Mouse (Mus musculus) erythroblast, embryonic 14.5 days (primary cell): ENCODE results near the gene Bglap2.
"Not testable (repeated sequence)": the region's sequence is repeated elsewhere in the genome, so short reads cannot be mapped to it uniquely, and the experiment has no call there.

Source experiments
- GATA1 ChIP-seq: IDR thresholded peaks from 2 replicates; pipeline ENCODE4 v1.6.1; 2012; ENCODE audit warnings: low read length, inconsistent platforms, mixed read lengths
- TAL1 ChIP-seq: IDR thresholded peaks from 3 replicates; pipeline ENCODE4 v1.6.1; 2012; ENCODE audit warnings: low read length, inconsistent platforms, mixed read lengths

- not testable (repeated sequence) for TF ChIP-seq GATA1, TAL1
Observed at GRCm38 (mm10) chr3:88376644-88377043, 1.9 kb downstream of the Bglap2 start.
